Mouse (Mus musculus) macrophage (primary cell): ENCODE results near the gene Gm21987. TPM values are rescaled to one million over a fixed set of nuclear protein-coding genes. Genes with fewer than 3 reads are reported as not detected.

Experiments used
- H3K27ac ChIP-seq: fragments of 350-480 bp; formaldehyde crosslinking; 2 replicates; pipeline ENCODE4 v1.9.0; 2021
- H3K36me3 ChIP-seq: fragments of 350-480 bp; formaldehyde crosslinking; 2 replicates; pipeline ENCODE4 v1.9.0; 2021; ENCODE audit errors: inconsistent target
- H3K4me3 ChIP-seq: fragments of 350-480 bp; formaldehyde crosslinking; 2 replicates; pipeline ENCODE4 v1.9.0; 2021; ENCODE audit errors: inconsistent target
- H3K79me2 ChIP-seq: fragments of 350-480 bp; formaldehyde crosslinking; 2 replicates; pipeline ENCODE4 v1.9.0; 2021; ENCODE audit errors: inconsistent target
- WGBS: methylation state at CpG from one replicate; pipeline ENCODE4 v1.1.7; 2026; ENCODE audit warnings: inconsistent platforms; ENCODE audit not compliant: missing documents; 5-methylcytosine and 5-hydroxymethylcytosine counted together
- polyA plus RNA-seq: library from polyadenylated mRNA; stranded (reverse); fragments of 250-400 nt; gene quantifications from 3 replicates; pipeline ENCODE4 v1.2.4, GENCODE M21; 2018; ENCODE audit warnings: inconsistent platforms
- total RNA-seq, 78 experiments: library from RNA; depleted of rRNA; stranded (reverse); fragments of 250-400 nt; gene quantifications; 1 replicate in 9 of 78; 2 replicates in 24 of 78; 3 replicates in 43 of 78; 4 replicates in 2 of 78; pipeline ENCODE4 v1.2.4; 2018; ENCODE audit warnings: inconsistent platforms in 56 of 78

Gene Gm21987
- total RNA-seq (2018; cell fraction: chromatin; rRNA removed), result not detected
- total RNA-seq (2018; cell fraction: cytosol; rRNA removed), result not detected
- not detected for total RNA-seq (2018; cell fraction: nucleus; rRNA removed)
- not detected in 3 replicates for polyA plus RNA-seq

- Histone ChIP-seq H3K27ac (peak within 1 kb of the TSS; percentile 79), H3K36me3 (peaks cover 30% of the 10 kb centered on the region), H3K79me2 (peaks cover 34% of the 10 kb centered on the region), H3K4me3 (peak within 1 kb of the TSS; percentile 92)
- whole genome bisulfite sequencing, result 2% methylated on average over 33 of the region's 35 CpGs
These were observed at the start of gene Gm21987, which contains the start of gene Cox17 for GRCm38 (mm10) chr16:38346529-38347325. Gm21987 (plus strand) TSS chr16:38347040. Cox17 (plus strand) TSS chr16:38346991.

- 97% methylated on average over 6 of the region's 6 CpGs for WGBS
- H3K4me3 ChIP-seq, result no peak overlapping the region
- H3K27ac ChIP-seq, result no peak overlapping the region
- no peaks in the 10 kb centered on the region for H3K79me2 ChIP-seq
- no peaks in the 10 kb centered on the region for H3K36me3 ChIP-seq
These were observed 48.4 kb upstream of the Gm21987 start for GRCm38 (mm10) chr16:38298410-38298809.

GRCm38 (mm10) chr16:38302367-38302766 lies 44.5 kb upstream of the Gm21987 start:
- Histone ChIP-seq H3K4me3 (no peak overlapping the region), H3K27ac (no peak overlapping the region), H3K79me2 (no peaks in the 10 kb centered on the region), H3K36me3 (no peaks in the 10 kb centered on the region)
- WGBS, result 91% methylated on average over 13 of the region's 13 CpGs

GRCm38 (mm10) chr16:38304460-38305194 lies 42.2 kb upstream of the Gm21987 start:
- WGBS, result 94% methylated on average over 15 of the region's 17 CpGs
- H3K79me2 ChIP-seq, result no peaks in the 10 kb centered on the region
- no peak overlapping the region for H3K4me3 ChIP-seq
- no peak overlapping the region for H3K27ac ChIP-seq
- H3K36me3 ChIP-seq, result no peaks in the 10 kb centered on the region

GRCm38 (mm10) chr16:38306571-38307220 lies 40.1 kb upstream of the Gm21987 start:
- Histone ChIP-seq H3K4me3 (no peak overlapping the region), H3K27ac (no peak overlapping the region), H3K79me2 (no peaks in the 10 kb centered on the region), H3K36me3 (no peaks in the 10 kb centered on the region)
- WGBS, result 71% methylated on average over 17 of the region's 18 CpGs

GRCm38 (mm10) chr16:38307221-38307605 lies 39.6 kb upstream of the Gm21987 start:
- WGBS, result 70% methylated on average over 5 of the region's 5 CpGs
- Histone ChIP-seq H3K27ac (no peak overlapping the region), H3K36me3 (no peaks in the 10 kb centered on the region), H3K79me2 (no peaks in the 10 kb centered on the region), H3K4me3 (no peak overlapping the region)

GRCm38 (mm10) chr16:38307651-38308050 lies 39.2 kb upstream of the Gm21987 start:
- no peaks in the 10 kb centered on the region for H3K79me2 ChIP-seq
- H3K36me3 ChIP-seq, result no peaks in the 10 kb centered on the region
- no peak overlapping the region for H3K27ac ChIP-seq
- no peak overlapping the region for H3K4me3 ChIP-seq
- 5% methylated on average over 7 of the region's 7 CpGs for WGBS

- Histone ChIP-seq H3K79me2 (no peaks in the 10 kb centered on the region), H3K27ac (no peak overlapping the region), H3K36me3 (no peaks in the 10 kb centered on the region), H3K4me3 (no peak overlapping the region)
- WGBS, result 75% methylated on average over 11 of the region's 11 CpGs
These were observed 38.6 kb upstream of the Gm21987 start for GRCm38 (mm10) chr16:38308195-38308594.

GRCm38 (mm10) chr16:38318492-38318891 lies 28.3 kb upstream of the Gm21987 start:
- Histone ChIP-seq H3K27ac (no peak overlapping the region), H3K36me3 (no peaks in the 10 kb centered on the region), H3K79me2 (no peaks in the 10 kb centered on the region), H3K4me3 (no peak overlapping the region)
- WGBS, result 84% methylated on average over 9 of the region's 9 CpGs

GRCm38 (mm10) chr16:38319087-38319486 lies 27.8 kb upstream of the Gm21987 start:
- 97% methylated on average over 4 of the region's 4 CpGs for WGBS
- no peaks in the 10 kb centered on the region for H3K79me2 ChIP-seq

GRCm38 (mm10) chr16:38321452-38321935 lies 25.3 kb upstream of the Gm21987 start:
- no peaks in the 10 kb centered on the region for H3K79me2 ChIP-seq
- WGBS, result 22% methylated on average over 14 of the region's 17 CpGs
- H3K4me3 ChIP-seq, result no peak overlapping the region
- no peak overlapping the region for H3K27ac ChIP-seq
- H3K36me3 ChIP-seq, result no peaks in the 10 kb centered on the region

More at GRCm38 (mm10) chr16:38319087-38319486, 27.8 kb upstream of the Gm21987 start:
- Histone ChIP-seq H3K27ac (no peak overlapping the region), H3K4me3 (no peak overlapping the region), H3K36me3 (no peaks in the 10 kb centered on the region)

GRCm38 (mm10) chr16:38324311-38324710 lies 22.5 kb upstream of the Gm21987 start:
- no peaks in the 10 kb centered on the region for H3K36me3 ChIP-seq
- no peak overlapping the region for H3K27ac ChIP-seq
- H3K4me3 ChIP-seq, result no peak overlapping the region
- no peaks in the 10 kb centered on the region for H3K79me2 ChIP-seq
- 90% methylated on average over 15 of the region's 15 CpGs for WGBS

GRCm38 (mm10) chr16:38326778-38327397 lies 20.0 kb upstream of the Gm21987 start:
- no peaks in the 10 kb centered on the region for H3K79me2 ChIP-seq
- WGBS, result 87% methylated on average over 10 of the region's 11 CpGs
- H3K36me3 ChIP-seq, result no peaks in the 10 kb centered on the region
- no peak overlapping the region for H3K4me3 ChIP-seq
- H3K27ac ChIP-seq, result no peak overlapping the region

GRCm38 (mm10) chr16:38329340-38329739 lies 17.5 kb upstream of the Gm21987 start:
- Histone ChIP-seq H3K27ac (no peak overlapping the region), H3K79me2 (no peaks in the 10 kb centered on the region), H3K4me3 (no peak overlapping the region), H3K36me3 (no peaks in the 10 kb centered on the region)
- 100% methylated on average over 2 of the region's 3 CpGs for WGBS
